Mouse (Mus musculus): ENCODE measurements around the gene Aspa.

DNA sequence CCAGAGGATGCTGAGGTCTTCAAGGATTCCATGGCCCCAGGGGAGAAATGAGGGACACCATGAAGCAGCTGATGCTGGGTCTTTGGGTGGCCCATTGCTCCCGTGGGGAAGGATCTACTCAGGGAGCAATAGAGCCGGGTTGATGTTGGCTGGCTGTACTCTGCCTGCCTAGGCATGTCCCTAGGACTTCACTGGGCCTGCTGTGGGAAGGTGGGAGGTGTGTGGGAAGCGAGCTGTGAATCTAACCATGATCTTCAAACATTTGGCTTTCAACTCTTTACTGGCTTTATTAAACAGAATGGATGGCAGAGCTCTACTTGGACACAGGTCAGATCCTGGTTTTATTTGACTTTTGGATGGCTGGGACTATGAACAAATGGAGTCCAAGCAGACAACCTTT is 68.9 kb downstream of the Aspa start:
- TF ChIP-seq CTCF (IDR thresholded peaks at IDR 0.05) (no peak), POLR2A (IDR thresholded peaks at IDR 0.05; ENCODE audit: insufficient read depth, low read depth, low read length) (no peak)
